In genomic region chr11:68892233-68892832, GRCm38 (mm10) we compare ENCODE assay signal across 12 mouse cellular contexts. TPM values are rescaled to one million over a fixed set of nuclear protein-coding genes. Genes with fewer than 3 reads are reported as not detected.
A peak's percentile ranks its signal among the peaks of the same experiment; 100 is the strongest.
DNase-seq lines count a peak whose midpoint lies in the region; ATAC-seq and TF ChIP-seq lines count a peak whose summit lies in the region.
"Had no signal": no experiment of that assay in that cellular context is flagged by ENCODE, and none has a peak within 500 bp of the region (broad histone marks: within the 10 kb centered on the region; RNA-seq: fewer than 3 reads in every experiment).

No protein-coding gene starts in this region.

- H3K4me1 ChIP-seq in heart, embryonic 12.5 days (replicated peaks): peaks cover 13% of the 10 kb centered on the region
- 0 out of 2 replicates have a peak, but pooled peaks cover 3% of the 10 kb centered on the region for H3K4me1 ChIP-seq in kidney, embryonic 16.5 days (ENCODE audit: insufficient read depth, low read length)
- H3K4me1 ChIP-seq in E14TG2a.4 (replicated peaks; ENCODE audit: low read depth, low read length): peaks cover 18% of the 10 kb centered on the region

- H3K27ac ChIP-seq in heart, embryonic 12.5 days (ENCODE audit: poor library complexity, severe bottlenecking): peak overlapping the region; percentile 25; the same call in 1 of the 2 replicates
- H3K27ac ChIP-seq in kidney, embryonic 16.5 days (ENCODE audit: low read length): peak overlapping the region; percentile 50
- H3K27ac ChIP-seq: left cerebral cortex, adult 2 months had no signal

- peak overlapping the region; percentile 31; the same call in 1 of the 2 replicates for H3K9ac ChIP-seq in heart, embryonic 12.5 days
- peak overlapping the region; percentile 16; the same call in 1 of the 2 replicates for H3K9ac ChIP-seq in kidney, embryonic 16.5 days (replicated peaks; ENCODE audit: low read length)

- no peak for TF ChIP-seq CTCF in E14TG2a.4 (conservative IDR thresholded peaks at IDR 0.05; ENCODE audit: low read length)

- no peak overlapping the region for H3K4me3 ChIP-seq in heart, embryonic 12.5 days
- no peak overlapping the region for H3K4me3 ChIP-seq in kidney, embryonic 16.5 days (ENCODE audit: low read length)
- H3K4me3 ChIP-seq in E14TG2a.4 (replicated peaks; ENCODE audit: low read length): peak overlapping the region; percentile 73
- H3K4me3 ChIP-seq: left cerebral cortex, adult 2 months had no signal

- WGBS in heart, embryonic 12.5 days: 29% methylated on average over 14 of the region's 15 CpGs
- 64% methylated on average over 14 of the region's 15 CpGs for WGBS in kidney, embryonic 16.5 days

- no peaks in the 10 kb centered on the region for H3K36me3 ChIP-seq in heart, embryonic 12.5 days
- no peaks in the 10 kb centered on the region for H3K36me3 ChIP-seq in kidney, embryonic 16.5 days (ENCODE audit: insufficient read depth, low read length)
- H3K36me3 ChIP-seq in E14TG2a.4 (ENCODE audit: insufficient read depth, low read length): no peaks in the 10 kb centered on the region

- peak overlapping the region; percentile 43 for H3K4me2 ChIP-seq in heart, embryonic 12.5 days
- H3K4me2 ChIP-seq in kidney, embryonic 16.5 days (replicated peaks; ENCODE audit: low read depth, low read length): no peak overlapping the region

- peak; percentile 61 for ATAC-seq in heart, embryonic 12.5 days (ENCODE audit: insufficient number of reproducible peaks, low FRiP score)
- no peak for ATAC-seq in kidney, embryonic 16.5 days (ENCODE audit: low FRiP score, low TSS enrichment)

- no peaks in the 10 kb centered on the region for H3K9me3 ChIP-seq in heart, embryonic 12.5 days (replicated peaks)
- H3K9me3 ChIP-seq in kidney, embryonic 16.5 days (ENCODE audit: low read length): no peaks in the 10 kb centered on the region
- H3K9me3 ChIP-seq in E14TG2a.4 (ENCODE audit: low read length): no peaks in the 10 kb centered on the region

- no peak for DNase-seq in heart, adult 9 months (ENCODE audit: low spot score in 2 of 2)
- DNase-seq in kidney, adult 11 months: no peak
- peak; percentile 22 to 34 for DNase-seq in kidney, postnatal 36 days
- DNase-seq in layer of hippocampus, adult 18-20 months (ENCODE audit: low spot score in 2 of 2): no peak
- no peak for DNase-seq in thymus, postnatal 14 days
- DNase-seq: cerebellum, adult 2 months had no signal

- H3K27me3 ChIP-seq in heart, embryonic 12.5 days (replicated peaks): 0 out of 2 replicates have a peak, but pooled peaks cover 4% of the 10 kb centered on the region
- no peaks in the 10 kb centered on the region for H3K27me3 ChIP-seq in kidney, embryonic 16.5 days (ENCODE audit: insufficient read depth, low read length)
- H3K27me3 ChIP-seq in E14TG2a.4 (ENCODE audit: insufficient read depth, low read length): peaks cover 34% of the 10 kb centered on the region

RNA-seq across cellular contexts. Expression of gene Rnf222, which starts 4.0 kb away (rescaled TPM):
- 0.17 TPM in 1 of 2 replicates, not detected in the other for polyA plus RNA-seq in heart, embryonic 12.5 days (2016; fragmentation: Nextera tagmentation; extraction: Ambion mirVana)
- 0.05 and 0.17 TPM in 2 replicates for polyA plus RNA-seq in kidney, embryonic 16.5 days (2015; fragmentation: Nextera tagmentation; extraction: Ambion mirVana)
- not detected for total RNA-seq in layer of hippocampus, adult 18-20 months (2021)
- total RNA-seq: granulocyte monocyte progenitor cell, adult 5-6 weeks; left cerebral cortex, adult 2 months had no signal

RNA-seq across cellular contexts. Expression of gene Rpl26, which starts 9.1 kb away (rescaled TPM):
- 640 and 666 TPM in 2 replicates for polyA plus RNA-seq in heart, embryonic 12.5 days (2016; fragmentation: Nextera tagmentation; extraction: Ambion mirVana)
- polyA plus RNA-seq in kidney, embryonic 16.5 days (2015; fragmentation: Nextera tagmentation; extraction: Ambion mirVana): 897 and 905 TPM in 2 replicates
- 100 to 1,000 TPM; 802 to 835 TPM for total RNA-seq in layer of hippocampus, adult 18-20 months (2021)

RNA-seq across cellular contexts. Expression of gene Ndel1, which starts 20.7 kb away (rescaled TPM):
- 62.7 and 67.0 TPM in 2 replicates for polyA plus RNA-seq in heart, embryonic 12.5 days (2016; fragmentation: Nextera tagmentation; extraction: Ambion mirVana)
- 90.9 and 96.3 TPM in 2 replicates for polyA plus RNA-seq in kidney, embryonic 16.5 days (2015; fragmentation: Nextera tagmentation; extraction: Ambion mirVana)
- total RNA-seq in layer of hippocampus, adult 18-20 months (2021): 10 to 100 TPM; 95.9 to 98.2 TPM

RNA-seq across cellular contexts. Expression of gene Odf4, which starts 34.5 kb away (rescaled TPM):
- polyA plus RNA-seq in heart, embryonic 12.5 days (2016; fragmentation: Nextera tagmentation; extraction: Ambion mirVana): not detected in 2 replicates
- not detected in 2 replicates for polyA plus RNA-seq in kidney, embryonic 16.5 days (2015; fragmentation: Nextera tagmentation; extraction: Ambion mirVana)
- total RNA-seq in layer of hippocampus, adult 18-20 months (2021): not detected
- total RNA-seq: granulocyte monocyte progenitor cell, adult 5-6 weeks had no signal
- polyA plus RNA-seq: thymus, postnatal 0 days had no signal

Comparison
In these comparisons a context has a peak if more than half of its experiments do, and no peak if none do; other contexts are left out.
1. DNase-seq: peak in kidney, postnatal 36 days (2 of 2); none in heart, adult 9 months (0 of 2), kidney, adult 11 months (single experiment), layer of hippocampus, adult 18-20 months (0 of 2) and thymus, postnatal 14 days (single experiment).